8 mouse cellular contexts compared by ENCODE assay signal in genomic region chr4:133498160-133498724, GRCm38 (mm10). TPM values are rescaled to one million over a fixed set of nuclear protein-coding genes. Genes with fewer than 3 reads are reported as not detected.
DNase-seq lines count a peak whose midpoint lies in the region; ATAC-seq lines count a peak whose summit lies in the region.

Gene Trnp1, minus strand, starts transcription at chr4:133498550.

- peak within 1 kb of the TSS; percentile 58; the same call in 1 of the 2 replicates for H3K27ac ChIP-seq in hindbrain, embryonic 15.5 days (replicated peaks)

- H3K4me3 ChIP-seq in hindbrain, embryonic 15.5 days = peak within 1 kb of the TSS; percentile 64

- peak; percentile 80 for DNase-seq in T-cell, adult 2 months (ENCODE audit: low spot score)
- DNase-seq in cerebellum, postnatal 10 days = peak; percentile 90 to 93
- peak; percentile 82 to 85 for DNase-seq in frontal cortex, postnatal 14 days (ENCODE audit: low spot score in 2 of 2)
- peak; percentile 81 for DNase-seq in left cerebral cortex, adult 11 months (ENCODE audit: low spot score)
- peak; percentile 60 for DNase-seq in lung, postnatal 14 days
- peak; percentile 53 for DNase-seq in retina, postnatal 7 days (ENCODE audit: low read depth, low spot score)
- DNase-seq in urinary bladder, postnatal 25 days (ENCODE audit: low spot score) = peak; percentile 73

- WGBS in hindbrain, embryonic 15.5 days = under 1% methylated on average over 44 of the region's 53 CpGs

- no peaks in the 10 kb centered on the region for H3K9me3 ChIP-seq in hindbrain, embryonic 15.5 days

- no peaks in the 10 kb centered on the region for H3K36me3 ChIP-seq in hindbrain, embryonic 15.5 days

- peaks cover 62% of the 10 kb centered on the region for H3K27me3 ChIP-seq in hindbrain, embryonic 15.5 days

- peak within 1 kb of the TSS; percentile 63 for H3K9ac ChIP-seq in hindbrain, embryonic 15.5 days

- H3K4me1 ChIP-seq in hindbrain, embryonic 15.5 days (replicated peaks) = peaks cover 32% of the 10 kb centered on the region

- H3K4me2 ChIP-seq in hindbrain, embryonic 15.5 days = peak within 1 kb of the TSS; percentile 86

- ATAC-seq in hindbrain, embryonic 15.5 days (ENCODE audit: low FRiP score, low read depth) = peak; percentile 91

RNA-seq across cellular contexts. Expression of gene Trnp1, which starts in this region (rescaled TPM):
- 10.8 and 10.9 TPM in 2 replicates for polyA plus RNA-seq in hindbrain, embryonic 15.5 days (2015; fragmentation: Nextera tagmentation; extraction: Ambion mirVana)

Comparison
In these comparisons a context has a peak if more than half of its experiments do, and no peak if none do; other contexts are left out.
1. Peak in every context shown above with its lines: DNase-seq, ATAC-seq, H3K4me3 ChIP-seq and H3K27ac ChIP-seq.